Mouse (Mus musculus) heart, postnatal 36 days (tissue): ENCODE results near the gene Il10ra. TPM values are rescaled to one million over a fixed set of nuclear protein-coding genes. Genes with fewer than 3 reads are reported as not detected.
A peak's percentile ranks its signal among the peaks of the same experiment; 100 is the strongest.

Source experiments
- DNase-seq, 2 experiments: peaks; one replicate each; pipeline ENCODE4 v3.0.0; 2021 to 2022
- intact Hi-C: fragments of 180-260 bp; cut with DNase I; formaldehyde crosslinking; loops from one replicate; pipeline ENCODE4 v1.15.1; 2025
- total RNA-seq, 2 experiments: library from RNA; stranded (reverse); gene quantifications; 2 replicates each; pipeline ENCODE4 v1.2.3; 2021

Il10ra gene
- total RNA-seq, 2 experiments from 2014 or later: 1.7 to 2.4 TPM

DNA sequence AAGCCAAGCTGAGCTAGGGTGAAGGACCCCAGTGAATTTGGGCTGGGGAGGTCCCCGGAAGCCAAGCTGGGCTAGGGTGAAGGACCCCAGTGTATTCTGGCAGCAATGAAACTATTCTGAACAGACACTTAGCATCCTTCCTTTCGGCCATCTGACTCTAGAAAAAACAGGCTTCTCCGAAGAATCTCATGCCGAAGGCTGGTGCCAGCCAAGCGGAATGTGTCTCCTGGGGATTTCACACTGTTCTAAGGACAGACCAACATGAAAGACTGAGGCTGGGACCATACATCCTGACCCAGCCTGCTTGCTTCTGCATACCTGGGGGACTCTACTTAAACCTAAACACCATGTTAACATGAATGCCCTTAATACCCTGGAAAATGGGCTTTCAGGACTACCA, 7.1 kb downstream of the Il10ra start:
- DNase-seq: no peak
- intact Hi-C loops: no loop called here

DNA sequence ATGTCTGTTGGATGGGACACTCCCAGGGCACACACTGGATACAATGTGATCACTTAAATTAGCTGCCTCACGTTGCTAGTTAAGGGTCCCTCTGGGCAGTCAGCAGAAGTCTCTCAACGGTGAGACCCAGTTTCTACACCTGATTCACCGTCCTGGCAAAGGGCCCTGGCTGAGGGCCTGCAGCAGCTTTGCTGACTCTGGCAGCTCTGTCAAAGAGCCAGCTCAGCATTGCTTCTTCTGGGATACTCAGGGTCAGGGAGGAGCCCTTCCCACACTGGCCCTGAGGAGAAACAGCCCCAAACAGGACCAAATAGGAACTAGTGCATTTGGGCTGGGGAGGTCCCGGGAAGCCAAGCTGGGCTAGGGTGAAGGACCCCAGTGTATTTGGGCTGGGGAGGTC, 7.5 kb downstream of the Il10ra start:
- intact Hi-C loops: no loop called here
- DNase-seq: peak; percentile 37 to 39

DNA sequence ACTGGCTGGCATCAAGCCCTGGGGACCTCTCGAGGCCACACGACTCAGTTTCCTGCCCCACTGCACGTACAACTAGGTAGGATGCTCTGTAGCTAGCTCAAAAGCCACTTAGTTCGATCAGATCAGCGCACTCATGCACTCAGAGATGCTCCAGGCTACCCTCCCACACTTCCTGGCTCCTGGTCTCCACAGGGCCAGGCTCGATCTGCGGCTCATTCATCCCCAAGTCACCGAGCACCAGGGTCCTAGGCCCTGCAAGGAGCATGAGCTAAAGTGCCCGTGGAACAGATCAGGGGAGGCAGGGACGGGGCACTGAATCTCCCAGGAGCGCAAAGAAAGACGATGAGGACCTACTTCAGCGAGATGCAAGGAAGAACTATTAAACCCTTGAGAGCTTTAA, 9.9 kb downstream of the Il10ra start:
- intact Hi-C loops: no loop called here

DNA sequence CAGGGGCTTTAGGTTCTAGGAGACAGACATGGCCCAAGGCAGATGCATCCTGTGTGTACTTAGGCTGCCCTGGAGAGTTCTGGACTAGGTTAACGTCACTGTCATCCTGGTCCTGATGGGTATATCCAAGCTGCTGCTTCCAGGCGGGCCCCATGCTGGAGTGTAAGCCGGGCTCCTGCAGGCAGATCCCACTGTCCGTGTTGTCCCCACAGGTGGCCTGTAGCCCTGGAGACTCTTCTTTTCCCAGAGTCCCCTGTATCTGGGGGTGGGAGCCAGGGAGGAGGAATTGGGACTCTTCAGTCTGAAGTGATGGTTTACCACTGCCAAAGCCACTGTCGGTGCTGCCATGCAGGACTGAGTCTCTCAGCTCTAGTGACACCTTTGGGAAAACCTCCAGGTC, 13.0 kb downstream of the Il10ra start:
- no peak for DNase-seq
- intact Hi-C loops: no loop called here

More for the DNA sequence above, 9.9 kb downstream of the Il10ra start:
- DNase-seq: no peak

DNA sequence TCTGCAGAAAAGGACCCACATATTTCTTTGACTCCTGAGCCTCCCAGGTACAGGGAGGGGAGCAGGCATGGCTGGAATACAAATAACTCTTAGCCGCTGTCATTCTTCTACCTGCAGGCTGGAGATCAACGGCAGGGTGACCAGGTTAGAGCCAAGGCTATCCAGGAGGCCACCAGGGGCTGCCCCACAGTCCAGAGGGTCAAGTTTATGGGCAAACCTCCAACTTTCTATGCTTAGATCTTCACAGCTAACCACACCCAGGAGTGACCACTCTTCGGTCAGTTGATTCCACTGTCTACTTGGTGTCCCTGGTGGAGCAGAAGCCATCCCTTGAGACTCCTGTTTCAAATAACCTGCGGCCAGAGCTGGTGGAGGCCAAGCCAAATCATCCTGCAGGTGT, 13.5 kb downstream of the Il10ra start:
- intact Hi-C loops: no loop called here

DNA sequence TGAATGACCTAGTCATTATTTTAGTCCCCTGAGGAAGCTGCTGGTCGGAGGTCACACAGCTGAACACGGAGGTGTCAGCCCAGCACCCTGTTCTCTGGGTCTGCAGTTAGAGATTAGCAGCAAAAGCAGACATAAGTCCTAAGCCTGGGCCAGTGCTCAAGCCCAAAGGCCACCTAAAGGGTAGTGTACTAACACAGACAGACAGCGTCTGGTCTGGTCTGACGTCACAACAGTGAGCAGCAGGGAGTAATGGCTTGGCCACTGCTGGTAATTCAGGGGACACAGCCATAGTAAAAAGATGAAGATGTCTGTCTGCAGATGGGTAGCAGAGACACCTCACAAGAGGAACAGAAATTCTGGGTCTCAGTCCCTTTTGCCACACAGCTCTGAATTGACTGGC, 14.3 kb downstream of the Il10ra start:
- DNase-seq: no peak
- intact Hi-C loops: no loop called here

More for the DNA sequence above, 13.5 kb downstream of the Il10ra start:
- DNase-seq: no peak

DNA sequence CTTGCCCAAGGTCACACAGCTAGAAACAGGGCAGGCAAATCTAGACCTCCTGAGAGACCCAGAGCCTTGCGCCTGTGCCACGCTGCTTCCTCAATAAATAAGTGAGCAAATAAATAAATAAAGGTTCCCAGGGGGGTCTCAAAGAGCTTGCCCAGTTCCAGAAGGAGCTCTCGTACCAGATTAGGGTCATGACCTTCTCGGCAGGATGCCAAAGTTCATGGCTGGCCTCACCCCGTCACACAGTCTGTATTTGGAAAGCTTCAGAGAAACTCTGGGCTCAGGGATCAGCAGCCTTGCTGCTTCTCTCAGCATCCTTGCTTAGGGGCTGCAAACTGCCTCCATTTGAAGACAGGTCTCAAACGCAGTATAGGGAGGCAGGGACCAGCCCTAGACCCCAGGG, 14.9 kb downstream of the Il10ra start:
- intact Hi-C loops: no loop called here
- DNase-seq: no peak

DNA sequence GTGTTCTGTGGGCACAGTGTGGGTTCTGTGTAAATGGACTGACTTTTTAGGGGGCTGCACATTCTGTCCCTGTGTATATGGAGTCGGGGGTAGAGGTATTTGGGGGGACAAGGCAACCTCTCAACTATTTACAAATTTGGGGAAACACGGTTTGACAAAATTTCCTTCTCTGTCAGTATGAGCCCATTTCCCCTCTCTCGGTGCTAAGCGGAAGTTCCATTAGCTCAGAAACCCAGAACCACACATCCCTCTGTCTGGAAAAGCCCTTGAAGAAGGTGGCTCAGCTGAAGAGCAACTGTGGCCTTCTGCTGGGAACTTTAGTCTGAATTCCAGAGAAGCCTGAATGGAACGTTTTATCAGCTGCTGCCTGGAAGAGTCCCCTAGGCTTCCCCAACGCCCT, 16.6 kb downstream of the Il10ra start:
- DNase-seq: no peak
- intact Hi-C loops: no loop called here

DNA sequence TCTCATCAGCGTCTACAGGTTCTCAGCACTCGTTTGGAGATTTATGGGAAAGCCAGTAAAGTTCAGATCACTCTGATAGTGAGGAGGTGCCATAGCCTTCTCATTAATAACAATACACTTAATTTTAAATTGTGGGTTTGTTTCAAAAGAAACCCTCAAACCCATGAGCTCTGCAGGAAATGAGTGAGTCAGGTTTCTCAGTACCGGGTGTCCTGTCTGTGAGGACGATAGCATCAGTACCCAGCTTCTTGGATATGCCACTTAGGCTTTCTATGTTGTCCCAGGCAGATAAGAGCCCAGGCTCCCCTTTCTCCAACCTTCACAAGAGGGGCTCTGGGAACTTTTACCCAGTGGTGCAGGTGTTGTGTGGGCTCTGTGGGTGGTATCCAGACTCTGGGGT, 17.0 kb downstream of the Il10ra start:
- DNase-seq: no peak
- intact Hi-C loops: no loop called here

DNA sequence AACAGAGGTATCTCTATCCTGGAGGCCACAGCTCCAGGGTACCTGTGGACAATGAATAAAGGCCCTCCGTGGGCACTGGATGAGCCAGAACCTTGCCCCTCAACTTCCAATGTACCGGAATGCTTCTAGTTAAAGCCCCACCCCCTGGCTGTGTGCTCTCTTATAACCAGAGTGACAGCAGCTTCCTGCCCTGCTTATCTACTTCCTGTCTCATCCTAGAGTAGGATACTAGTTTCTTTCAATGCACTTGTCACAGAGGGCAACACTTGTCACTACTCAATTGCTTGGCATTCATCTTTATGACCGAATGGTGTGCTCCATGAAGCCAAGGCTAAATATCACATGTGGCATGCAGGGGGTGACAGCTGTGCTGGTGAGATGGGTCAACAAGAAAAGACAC, 17.7 kb downstream of the Il10ra start:
- intact Hi-C loops: no loop called here
- no peak for DNase-seq

DNA sequence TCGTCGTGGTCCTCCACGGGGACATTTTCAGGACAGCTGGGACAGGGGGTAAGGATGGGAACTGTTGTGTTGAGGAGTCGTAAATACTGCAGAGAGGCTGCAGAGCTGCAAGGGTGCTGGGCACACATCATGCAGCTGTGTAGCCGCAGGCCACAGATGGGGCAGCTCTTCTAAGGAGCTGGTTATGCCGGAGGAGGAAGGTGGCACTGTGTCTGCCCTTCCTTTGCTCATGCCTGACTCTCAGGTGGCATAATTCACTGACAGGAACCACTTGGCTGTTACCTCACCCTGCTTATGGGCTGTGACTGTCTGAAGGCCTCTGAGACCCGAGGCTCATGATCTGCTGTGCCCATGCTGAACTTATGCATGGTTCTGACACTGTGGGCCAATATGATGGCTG, 18.6 kb downstream of the Il10ra start:
- intact Hi-C loops: no loop called here
- no peak for DNase-seq

DNA sequence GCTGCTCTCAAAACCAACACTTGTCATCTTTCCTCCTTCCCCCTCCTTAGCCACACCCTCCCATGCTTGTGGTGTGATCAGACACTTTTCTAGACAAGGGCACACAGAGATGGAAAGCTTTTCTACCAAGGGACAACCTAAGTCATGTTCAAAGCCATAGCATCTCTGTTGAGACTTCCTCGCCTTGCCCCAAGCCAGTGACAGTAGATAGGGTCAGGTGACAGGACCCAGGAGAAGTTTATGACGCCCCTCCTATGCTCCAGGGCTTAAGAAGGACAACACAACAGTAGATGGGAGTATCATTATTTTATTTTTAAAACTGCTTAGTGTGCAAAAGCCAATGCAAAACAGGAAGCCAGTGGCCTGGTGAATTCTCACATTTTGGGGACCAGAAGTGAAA, 21.4 kb downstream of the Il10ra start:
- no peak for DNase-seq
- intact Hi-C loops: no loop called here

DNA sequence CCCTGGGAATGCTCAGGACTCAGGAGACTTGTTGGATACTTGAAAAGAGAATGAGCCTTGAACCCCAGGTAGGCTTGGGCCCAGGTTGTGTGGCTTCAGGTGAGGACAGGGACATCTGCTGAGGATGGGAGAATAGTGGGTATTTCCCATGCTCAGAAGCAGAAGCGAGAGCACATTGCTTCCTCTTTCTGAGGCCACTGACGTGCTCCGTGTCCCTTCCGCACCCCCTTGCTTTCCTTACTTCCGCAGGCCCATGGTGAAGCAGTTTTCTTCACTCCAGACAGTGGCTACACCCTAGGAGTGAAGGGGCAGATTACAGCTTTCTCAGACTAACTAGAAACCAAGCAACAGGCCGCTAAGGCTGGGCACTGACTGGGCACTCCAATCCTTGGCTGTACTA, 22.9 kb downstream of the Il10ra start:
- peak; percentile 24 to 33 for DNase-seq
- intact Hi-C loops: no loop called here

DNA sequence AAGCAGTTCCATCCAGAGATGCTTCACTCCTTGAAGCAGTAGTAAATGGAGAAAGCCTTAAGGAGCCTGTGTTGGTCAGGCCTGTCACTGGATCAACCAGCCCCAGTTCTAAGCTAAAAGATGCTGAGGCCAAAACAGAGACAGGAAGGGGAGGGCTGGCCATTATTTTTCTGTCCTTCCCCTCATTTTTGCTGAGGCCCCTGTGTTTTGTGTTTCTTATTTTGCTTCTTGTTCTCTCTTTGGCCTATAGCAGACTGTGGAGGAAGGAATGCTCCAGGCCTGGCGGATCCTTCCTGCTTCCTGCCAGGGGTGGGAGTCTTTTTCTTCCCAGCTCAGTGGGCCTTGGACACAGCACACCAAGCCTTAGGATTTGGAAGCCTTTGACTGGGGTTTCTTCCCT, 23.5 kb downstream of the Il10ra start:
- DNase-seq: no peak
- intact Hi-C loops: no loop called here

DNA sequence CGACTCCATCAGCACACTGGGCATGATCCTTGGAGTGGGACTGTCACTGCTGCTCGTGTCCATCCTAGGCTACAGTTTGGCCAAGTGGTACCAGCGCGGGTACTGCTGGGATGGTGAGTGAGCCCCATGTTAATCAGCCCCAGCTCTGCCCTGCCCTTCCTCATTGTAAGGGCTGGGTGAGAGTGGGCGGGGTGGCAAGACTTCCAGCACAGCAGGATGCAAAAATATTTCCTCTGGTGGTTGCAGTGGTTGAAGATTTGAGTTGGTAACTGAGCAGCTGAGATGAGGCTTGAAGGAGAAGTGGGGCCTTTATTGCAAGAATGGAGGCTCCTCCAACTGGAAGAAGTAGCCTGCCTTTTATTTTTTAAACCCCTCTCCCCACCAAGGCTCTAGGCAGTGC, 27.6 kb downstream of the Il10ra start:
- intact Hi-C loops: no loop called here
- no peak for DNase-seq

DNA sequence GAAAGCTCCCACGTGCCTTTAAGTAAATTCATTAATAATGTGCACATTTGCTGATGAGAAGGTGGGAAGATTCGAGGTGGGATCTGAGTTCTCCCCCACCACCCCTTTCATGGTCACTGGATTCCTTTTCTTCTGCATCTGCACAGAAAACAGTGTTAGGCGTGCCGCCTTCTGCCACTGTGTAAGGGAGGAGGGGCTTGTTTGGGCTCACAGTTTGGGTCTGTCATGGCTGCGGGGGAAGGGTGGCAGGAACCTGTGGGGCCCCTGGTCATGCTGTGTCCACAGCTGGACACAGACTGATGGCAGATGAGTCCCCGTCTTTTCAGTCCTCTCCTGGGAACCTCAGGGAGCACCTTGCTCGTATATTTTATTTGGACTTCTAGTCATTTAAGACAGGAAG, 32.2 kb downstream of the Il10ra start:
- no peak for DNase-seq
- intact Hi-C loops: no loop called here

DNA sequence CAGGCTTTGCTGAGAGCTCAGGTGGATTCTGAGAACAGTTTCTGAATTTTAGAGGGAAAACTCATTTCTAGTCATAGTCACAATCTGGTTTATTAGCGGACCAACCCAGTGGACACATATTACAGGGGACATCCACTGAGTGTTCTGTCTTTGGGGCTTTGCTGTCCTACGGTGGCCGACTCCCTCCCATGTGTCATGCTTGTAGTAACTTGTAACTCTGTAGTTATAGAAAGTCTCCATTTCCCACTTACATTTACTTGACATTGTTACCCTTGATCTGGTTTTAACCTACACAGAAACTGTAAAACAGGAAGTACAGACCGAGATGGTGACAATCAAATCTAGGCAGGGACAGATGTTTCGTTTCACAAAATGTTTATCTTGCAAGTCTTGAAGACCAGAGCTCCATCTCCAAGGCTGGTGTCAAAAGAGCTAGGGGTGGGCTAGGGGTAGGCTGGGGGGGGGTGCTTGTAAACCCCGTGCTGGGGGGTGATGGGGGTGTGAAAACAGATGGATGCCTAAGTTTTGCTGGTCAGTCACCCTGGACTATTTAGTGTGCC, 33.2 kb downstream of the Il10ra start:
- intact Hi-C loops: no loop called here

DNA sequence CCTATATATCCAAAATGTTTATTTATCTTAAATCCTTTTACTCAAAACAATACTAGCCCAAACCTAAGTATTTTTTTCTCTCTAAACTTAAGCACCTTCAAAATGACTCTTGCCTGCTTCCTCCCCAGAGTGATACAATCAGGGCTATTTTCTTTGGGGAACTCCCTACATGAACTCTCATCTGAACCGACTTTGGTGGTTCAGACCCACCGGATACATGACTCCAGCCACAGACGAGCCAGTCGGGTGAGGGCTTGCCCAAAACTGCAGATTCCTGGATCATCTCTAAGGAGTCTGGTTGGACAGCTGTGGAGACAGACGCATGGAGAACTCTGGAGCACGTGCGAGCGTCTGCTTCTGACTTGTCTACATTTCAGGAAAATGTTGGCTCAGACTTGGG, 39.6 kb downstream of the Il10ra start:
- no peak for DNase-seq
- intact Hi-C loops: no loop called here

More for the DNA sequence above, 33.2 kb downstream of the Il10ra start:
- no peak for DNase-seq

DNA sequence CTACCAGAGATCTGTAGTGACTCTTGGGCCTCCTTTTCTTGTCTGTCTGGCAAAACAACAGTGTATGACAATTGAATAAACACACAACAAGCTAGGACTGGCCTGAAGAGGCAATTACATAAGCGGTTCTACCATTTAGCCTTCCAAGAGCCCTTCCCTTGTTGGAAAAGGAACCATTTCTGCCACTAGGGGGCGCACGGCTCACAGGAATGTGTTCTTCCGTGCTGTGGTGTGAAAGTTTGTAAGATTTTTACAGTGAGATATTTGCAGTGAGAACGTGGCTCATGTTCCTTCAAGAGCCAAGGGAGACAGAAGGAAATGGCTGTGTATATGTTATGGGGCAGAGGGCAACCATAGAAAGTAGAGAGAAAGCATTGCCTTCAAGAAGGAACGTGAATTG, 47.4 kb downstream of the Il10ra start:
- intact Hi-C loops: loop anchor here (1.0 to 2.0 kb wide), 3 partner anchors 79 to 195 kb away; no protein-coding TSS in a partner anchor
- DNase-seq: peak; percentile 87 to 92

DNA sequence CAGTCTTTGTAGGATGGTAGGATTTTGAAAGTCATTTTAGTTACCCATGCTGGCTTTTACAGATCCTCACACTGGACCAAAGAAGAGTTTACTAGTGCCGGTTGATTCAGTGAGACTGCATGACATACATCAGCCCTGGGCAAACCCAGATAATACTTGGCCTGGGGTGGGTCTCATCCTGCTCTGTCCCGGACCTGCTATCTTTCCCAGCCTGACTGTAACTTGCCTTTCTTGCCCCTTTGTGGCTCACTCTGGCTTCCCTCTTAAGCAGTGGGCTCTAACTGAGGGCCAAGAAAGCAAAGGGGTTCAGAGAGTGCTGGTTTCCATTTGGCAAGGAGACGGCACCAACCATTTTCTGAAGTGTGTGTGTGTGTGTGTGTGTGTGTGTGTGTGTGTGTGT, 49.3 kb downstream of the Il10ra start:
- DNase-seq: no peak
- intact Hi-C loops: loop anchor here (2.0 kb wide), 2 partner anchors 81 to 197 kb away; no protein-coding TSS in a partner anchor

DNA sequence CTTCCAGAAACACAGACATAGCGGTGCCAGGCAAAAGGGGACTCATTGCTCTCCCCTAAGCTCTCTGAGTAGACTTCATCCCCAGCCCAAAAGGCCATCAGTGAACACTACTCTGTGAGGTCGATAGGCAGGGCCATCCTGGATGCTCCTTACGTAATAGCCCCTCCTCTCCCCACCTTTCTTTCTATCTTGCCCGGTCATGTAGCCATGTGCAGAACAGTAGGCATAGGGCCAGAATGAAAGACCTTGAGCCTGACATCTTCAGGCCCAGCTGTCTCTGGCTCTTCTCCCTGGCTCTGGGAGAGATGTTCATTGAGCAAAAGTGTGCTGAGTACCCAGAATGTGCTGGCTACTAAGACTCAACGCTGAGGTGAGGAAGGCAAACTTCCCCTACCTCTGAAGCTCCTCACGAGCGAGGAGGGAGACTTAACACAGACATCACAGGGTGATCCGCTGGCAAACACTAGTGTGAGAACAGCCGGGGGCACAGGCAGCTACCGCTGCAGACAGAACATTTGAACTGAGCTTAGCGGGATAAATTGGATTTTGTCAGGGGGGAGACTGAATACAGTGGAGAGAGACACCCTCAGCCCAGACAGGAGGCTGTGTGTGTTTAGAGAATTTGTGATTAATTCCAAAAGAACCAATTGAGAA, 53.3 kb downstream of the Il10ra start:
- no peak for DNase-seq
- intact Hi-C loops: no loop called here

DNA sequence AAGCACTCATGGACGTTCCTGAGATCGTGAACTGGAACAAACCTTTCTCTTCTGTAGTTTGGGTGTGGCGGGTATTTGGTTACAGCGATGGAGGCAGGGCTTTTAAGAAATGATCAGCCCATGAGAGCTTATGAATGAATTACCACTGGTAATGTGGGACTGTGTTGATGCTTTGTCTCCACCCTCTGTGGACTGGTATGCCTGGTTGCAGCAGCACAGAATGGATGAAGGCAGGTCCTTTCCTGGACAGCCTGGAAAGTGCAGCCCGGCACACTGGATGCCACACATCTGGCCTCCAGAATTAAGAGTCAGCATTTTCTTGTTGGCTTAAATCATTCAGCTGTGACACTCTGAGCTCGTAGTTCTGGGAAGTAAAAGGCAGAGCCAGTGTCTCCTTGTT, 56.9 kb downstream of the Il10ra start:
- DNase-seq: no peak
- intact Hi-C loops: no loop called here
